Mouse (Mus musculus): ENCODE results near the gene Galns. TPM values are rescaled to one million over a fixed set of nuclear protein-coding genes. Genes with fewer than 3 reads are reported as not detected.
"Not testable (repeated sequence)": the region's sequence is repeated elsewhere in the genome, so short reads cannot be mapped to it uniquely, and the experiment has no call there.

Gene Galns
- polyA plus RNA-seq, 1 experiment from 2014 or later = 4.6 TPM

DNA sequence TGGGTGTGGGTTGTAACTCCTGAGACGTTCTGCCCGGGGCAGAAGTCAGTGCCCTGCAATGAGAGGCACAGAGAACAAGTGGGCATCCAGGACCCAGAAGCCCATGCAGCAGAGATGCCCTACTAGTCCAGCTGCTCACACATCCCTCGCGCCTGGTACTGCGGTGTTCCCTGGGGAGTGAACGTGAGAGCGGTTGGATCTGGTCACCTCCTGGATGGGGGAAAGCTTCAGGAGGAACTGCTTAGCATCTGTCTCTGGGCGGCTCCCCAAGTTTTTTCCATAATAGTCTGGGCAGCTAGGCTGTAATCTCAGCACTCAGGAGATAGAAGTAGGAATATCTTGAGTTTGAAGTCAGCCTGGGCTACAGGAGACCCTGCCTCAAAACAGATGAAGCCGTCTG lies 26.3 kb downstream of the Galns start:
- ATAC-seq = no peak
- no peak overlapping the region for H3K4me3 ChIP-seq
- H3K9ac ChIP-seq = no peak overlapping the region
- peaks cover 5% of the 10 kb centered on the region; the same call in 1 of the 2 replicates for H3K27me3 ChIP-seq (replicated peaks)
- H3K4me2 ChIP-seq = no peak overlapping the region
- H3K27ac ChIP-seq = no peak overlapping the region
- no peaks in the 10 kb centered on the region for H3K36me3 ChIP-seq
- WGBS (ENCODE audit: insufficient replicate concordance) = 76% methylated on average over 9 of the region's 9 CpGs
- H3K4me1 ChIP-seq = 0 out of 2 replicates have a peak, but pooled peaks cover 12% of the 10 kb centered on the region
- no peaks in the 10 kb centered on the region for H3K9me3 ChIP-seq (replicated peaks)

DNA sequence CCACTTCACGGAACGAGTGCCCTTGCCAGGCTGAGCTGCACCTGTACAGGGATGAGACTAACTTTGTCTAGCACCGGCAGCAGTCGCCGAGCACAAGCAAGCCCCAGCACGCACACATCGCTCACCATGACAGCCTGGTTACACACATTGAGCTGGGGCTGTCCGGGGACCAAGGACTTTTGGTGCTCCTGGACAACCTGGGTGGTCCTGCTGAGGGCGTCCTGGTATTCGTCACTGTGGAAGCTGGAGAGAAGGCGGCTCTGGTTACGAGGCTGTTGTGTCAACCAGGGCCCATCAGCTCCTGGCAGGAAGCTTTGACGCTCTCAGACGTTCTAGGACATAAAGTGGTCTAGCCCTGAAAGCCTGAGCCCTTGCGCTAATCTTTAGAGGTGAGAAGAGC lies 30.3 kb downstream of the Galns start:
- 67% methylated on average over 15 of the region's 15 CpGs for WGBS (ENCODE audit: insufficient replicate concordance)
- Histone ChIP-seq H3K27ac (no peak overlapping the region), H3K9ac (no peak overlapping the region), H3K36me3 (no peaks in the 10 kb centered on the region), H3K4me2 (no peak overlapping the region), H3K27me3 (replicated peaks) (peaks cover 5% of the 10 kb centered on the region; the same call in 1 of the 2 replicates), H3K4me1 (peaks cover 25% of the 10 kb centered on the region), H3K4me3 (no peak overlapping the region), H3K9me3 (replicated peaks) (no peaks in the 10 kb centered on the region)
- ATAC-seq = no peak

- ATAC-seq = no peak
- Histone ChIP-seq H3K9me3 (replicated peaks) (no peaks in the 10 kb centered on the region), H3K4me2 (no peak overlapping the region), H3K36me3 (peaks cover 9% of the 10 kb centered on the region), H3K9ac (no peak overlapping the region), H3K27me3 (replicated peaks) (no peaks in the 10 kb centered on the region; the same call in 1 of the 2 replicates), H3K27ac (no peak overlapping the region), H3K4me3 (no peak overlapping the region), H3K4me1 (peaks cover 31% of the 10 kb centered on the region)
- whole genome bisulfite sequencing (ENCODE audit: insufficient replicate concordance) = 59% methylated on average over 7 of the region's 7 CpGs
These were observed 32.1 kb downstream of the Galns start for GRCm38 (mm10) chr8:122579196-122579595.

DNA sequence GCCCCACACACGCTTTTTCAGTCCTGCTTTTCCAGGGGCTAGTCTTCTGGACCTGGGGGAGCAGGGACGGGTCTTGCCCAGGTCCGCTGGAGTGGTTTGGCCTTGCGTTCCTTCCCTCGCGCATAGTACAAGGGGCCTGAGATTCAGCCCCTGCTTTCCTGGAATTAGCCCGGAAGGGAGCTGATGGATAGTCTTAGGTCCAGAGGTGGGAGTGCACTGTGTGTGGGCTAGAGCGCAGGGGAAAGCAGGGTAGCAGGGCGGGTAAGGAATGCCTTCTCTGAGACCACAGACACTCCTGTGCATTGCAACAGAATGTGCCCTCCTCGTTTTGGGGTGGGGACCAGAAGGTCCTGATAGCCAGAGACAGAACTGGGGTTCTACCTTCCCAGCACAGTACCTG lies 34.1 kb downstream of the Galns start:
- no peaks in the 10 kb centered on the region for H3K9me3 ChIP-seq (replicated peaks)
- H3K27ac ChIP-seq = no peak overlapping the region
- H3K9ac ChIP-seq = no peak overlapping the region
- peak overlapping the region; percentile 71; the same call in 1 of the 2 replicates for H3K4me3 ChIP-seq
- H3K36me3 ChIP-seq = peaks cover 29% of the 10 kb centered on the region
- no peaks in the 10 kb centered on the region for H3K27me3 ChIP-seq (replicated peaks)
- peak overlapping the region; percentile 92 for H3K4me2 ChIP-seq
- WGBS (ENCODE audit: insufficient replicate concordance) = 61% methylated on average over 10 of the region's 10 CpGs
- ATAC-seq = peak; percentile 1; the same call in 1 of the 2 replicates
- peaks cover 52% of the 10 kb centered on the region for H3K4me1 ChIP-seq

GRCm38 (mm10) chr8:122576648-122577022 lies 34.6 kb downstream of the Galns start, which contains the start of gene Aprt:
Gene Aprt, minus strand, starts transcription at chr8:122576909.
- Histone ChIP-seq H3K9ac (peak within 1 kb of the TSS; percentile 77), H3K36me3 (peaks cover 34% of the 10 kb centered on the region), H3K4me1 (peaks cover 57% of the 10 kb centered on the region), H3K27me3 (replicated peaks) (no peaks in the 10 kb centered on the region), H3K4me2 (peak within 1 kb of the TSS; percentile 92), H3K4me3 (peak within 1 kb of the TSS; percentile 71), H3K27ac (peak within 1 kb of the TSS; percentile 83), H3K9me3 (replicated peaks) (no peaks in the 10 kb centered on the region)
- peak; percentile 87 for ATAC-seq
- 2% methylated on average over 39 of the region's 39 CpGs for whole genome bisulfite sequencing (ENCODE audit: insufficient replicate concordance)

DNA sequence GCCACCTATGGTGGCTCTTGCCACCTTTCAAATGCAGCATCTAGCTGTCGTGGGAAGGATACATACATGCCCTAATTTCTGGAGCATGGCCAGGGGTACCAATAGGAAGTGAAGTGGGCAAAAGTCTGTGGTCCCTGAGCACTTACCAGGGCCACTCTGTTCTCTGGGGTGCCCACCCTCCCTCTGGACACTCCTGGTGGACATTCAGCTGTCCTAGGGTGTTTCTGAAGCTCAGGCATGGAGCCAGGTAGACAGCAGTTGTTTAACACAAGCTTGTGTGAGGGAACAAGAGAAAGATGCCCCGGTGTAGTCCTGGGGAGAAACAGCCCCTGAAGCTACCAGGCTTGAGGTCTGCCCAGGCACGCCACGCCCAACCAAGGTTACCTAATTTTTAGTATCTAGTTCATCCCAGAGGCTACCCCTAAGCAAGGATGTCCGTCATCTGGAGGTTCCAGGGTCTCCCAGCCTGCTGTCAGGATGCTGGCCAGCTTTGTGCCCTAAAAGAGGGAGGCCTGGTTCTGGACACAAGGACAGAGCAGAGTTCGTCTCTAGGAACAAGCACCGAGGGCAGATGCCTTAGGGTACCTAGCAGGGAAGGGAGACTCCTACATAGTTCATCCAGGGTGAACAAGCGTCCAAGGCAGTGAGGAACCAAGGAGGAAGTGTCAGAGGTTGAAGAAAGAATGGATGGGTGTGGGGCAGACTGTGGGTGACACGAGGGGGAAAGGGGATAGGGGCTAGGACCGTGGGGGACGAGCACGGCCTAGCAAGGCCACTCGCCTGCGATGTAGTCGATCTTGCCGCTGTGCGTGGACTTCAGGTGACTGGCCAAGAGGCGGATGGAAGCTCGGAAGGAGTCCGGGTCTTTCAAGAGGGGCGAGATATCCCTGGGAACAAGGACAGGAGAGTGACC lies 35.3 kb downstream of the Galns start:
- H3K9me3 ChIP-seq (replicated peaks) = no peaks in the 10 kb centered on the region
- WGBS (ENCODE audit: insufficient replicate concordance) = 5% methylated on average over 21 of the region's 21 CpGs
- peak overlapping the region; percentile 83 for H3K27ac ChIP-seq
- peak overlapping the region; percentile 71 for H3K4me3 ChIP-seq
- 0 out of 2 replicates have a peak, but pooled peaks have one; percentile 2 for ATAC-seq
- H3K36me3 ChIP-seq = peaks cover 41% of the 10 kb centered on the region
- H3K27me3 ChIP-seq (replicated peaks) = no peaks in the 10 kb centered on the region
- peak overlapping the region; percentile 92 for H3K4me2 ChIP-seq
- H3K4me1 ChIP-seq = peaks cover 63% of the 10 kb centered on the region
- peak overlapping the region; percentile 77 for H3K9ac ChIP-seq

GRCm38 (mm10) chr8:122575286-122575685 lies 36.0 kb downstream of the Galns start:
- H3K4me3 ChIP-seq = peak overlapping the region; percentile 71
- H3K27ac ChIP-seq = peak overlapping the region; percentile 83
- H3K9ac ChIP-seq = peak overlapping the region; percentile 77
- WGBS (ENCODE audit: insufficient replicate concordance) = 15% methylated on average over 8 of the region's 8 CpGs
- peaks cover 70% of the 10 kb centered on the region for H3K4me1 ChIP-seq
- no peaks in the 10 kb centered on the region for H3K27me3 ChIP-seq (replicated peaks)
- peaks cover 48% of the 10 kb centered on the region for H3K36me3 ChIP-seq
- H3K4me2 ChIP-seq = peak overlapping the region; percentile 92
- no peaks in the 10 kb centered on the region for H3K9me3 ChIP-seq (replicated peaks)
- ATAC-seq = peak; percentile 33

DNA sequence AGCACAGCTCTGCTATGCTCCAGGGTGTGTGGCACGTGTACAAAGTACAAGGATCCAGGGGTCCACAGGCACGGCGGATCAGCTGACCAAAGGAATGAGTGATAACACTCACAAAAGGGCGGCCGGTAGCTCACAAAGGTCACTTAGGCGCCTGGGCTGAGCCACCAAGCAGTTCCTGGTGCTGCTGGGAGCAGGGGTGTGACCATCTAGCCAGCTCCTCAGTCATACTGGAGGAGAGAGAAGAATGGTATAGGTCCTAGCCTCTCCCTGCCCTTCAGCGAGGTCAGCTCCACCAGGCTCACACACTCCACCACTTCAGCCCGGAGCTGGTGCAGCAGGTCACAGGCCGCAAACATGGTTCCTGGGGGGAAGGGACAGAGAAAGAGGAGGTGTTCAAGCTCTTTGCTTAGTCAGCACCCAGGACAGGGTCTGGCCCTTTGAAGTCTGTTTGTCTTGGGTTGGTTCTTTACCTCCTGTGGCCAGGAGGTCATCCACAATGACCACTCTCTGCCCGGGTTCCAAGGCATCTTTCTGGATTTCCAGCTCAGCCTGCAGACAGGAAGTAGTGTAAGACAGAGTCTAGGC lies 36.5 kb downstream of the Galns start:
- peak; percentile 19; the same call in 1 of the 2 replicates for ATAC-seq
- Histone ChIP-seq H3K4me3 (peak overlapping the region; percentile 71), H3K27ac (peak overlapping the region; percentile 83), H3K9me3 (replicated peaks) (no peaks in the 10 kb centered on the region), H3K27me3 (replicated peaks) (no peaks in the 10 kb centered on the region), H3K36me3 (peaks cover 53% of the 10 kb centered on the region), H3K4me2 (peak overlapping the region; percentile 92), H3K9ac (peak overlapping the region; percentile 77), H3K4me1 (peaks cover 76% of the 10 kb centered on the region)
- WGBS (ENCODE audit: insufficient replicate concordance) = 15% methylated on average over 10 of the region's 10 CpGs

DNA sequence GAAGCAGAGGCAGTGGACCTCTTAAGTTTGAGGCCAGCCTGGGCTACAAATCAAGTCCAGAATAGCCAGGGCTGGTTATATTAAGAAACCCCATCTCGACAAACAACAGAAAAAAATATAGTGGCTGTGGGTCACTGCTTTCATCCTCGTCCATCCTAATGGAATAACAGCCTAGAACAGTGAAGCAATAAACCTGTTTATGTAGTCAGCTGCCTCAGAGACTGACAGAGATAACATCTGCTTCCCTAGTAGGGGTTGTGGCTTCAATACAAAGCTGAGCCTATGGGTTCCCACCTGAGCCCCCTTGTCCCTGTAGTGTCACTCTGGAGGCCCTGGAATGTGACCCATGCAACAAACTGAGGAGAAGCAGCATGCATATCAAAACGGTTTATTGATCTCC lies 37.0 kb downstream of the Galns start:
- no peaks in the 10 kb centered on the region for H3K27me3 ChIP-seq (replicated peaks)
- H3K4me2 ChIP-seq = peak overlapping the region; percentile 92
- peak overlapping the region; percentile 83 for H3K27ac ChIP-seq
- no peaks in the 10 kb centered on the region for H3K9me3 ChIP-seq (replicated peaks)
- ATAC-seq = no peak
- 46% methylated on average over 3 of the region's 3 CpGs for WGBS (ENCODE audit: insufficient replicate concordance)
- peak overlapping the region; percentile 77 for H3K9ac ChIP-seq
- peaks cover 81% of the 10 kb centered on the region for H3K4me1 ChIP-seq
- peaks cover 58% of the 10 kb centered on the region for H3K36me3 ChIP-seq
- H3K4me3 ChIP-seq = peak overlapping the region; percentile 71; the same call in 1 of the 2 replicates

DNA sequence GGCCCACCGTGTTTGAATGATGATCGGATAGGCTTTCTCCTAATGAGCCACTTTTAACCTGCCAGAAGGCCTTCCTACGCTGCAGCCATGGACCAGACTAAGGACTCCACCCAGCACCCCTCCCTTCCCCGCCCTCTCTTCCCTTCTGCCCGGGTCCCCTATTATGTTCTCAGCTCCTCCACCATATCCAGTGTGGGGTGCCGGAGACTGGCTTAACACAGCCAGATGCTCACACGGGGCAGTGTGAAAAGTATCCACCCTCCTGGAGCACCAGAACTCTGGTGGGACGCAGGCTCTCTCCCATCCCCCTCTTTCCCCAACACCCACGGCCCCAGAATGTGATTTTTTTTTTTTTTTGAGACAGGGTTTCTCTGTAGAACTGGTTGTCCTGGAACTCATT lies 37.7 kb downstream of the Galns start:
- 41% methylated on average over 9 of the region's 9 CpGs for WGBS (ENCODE audit: insufficient replicate concordance)
- peaks cover 63% of the 10 kb centered on the region for H3K36me3 ChIP-seq
- H3K27me3 ChIP-seq (replicated peaks) = no peaks in the 10 kb centered on the region
- H3K9me3 ChIP-seq (replicated peaks) = no peaks in the 10 kb centered on the region
- H3K27ac ChIP-seq = peak overlapping the region; percentile 83
- no peak for ATAC-seq
- H3K4me2 ChIP-seq = no peak overlapping the region
- peaks cover 87% of the 10 kb centered on the region for H3K4me1 ChIP-seq
- H3K9ac ChIP-seq = no peak overlapping the region
- no peak overlapping the region for H3K4me3 ChIP-seq

DNA sequence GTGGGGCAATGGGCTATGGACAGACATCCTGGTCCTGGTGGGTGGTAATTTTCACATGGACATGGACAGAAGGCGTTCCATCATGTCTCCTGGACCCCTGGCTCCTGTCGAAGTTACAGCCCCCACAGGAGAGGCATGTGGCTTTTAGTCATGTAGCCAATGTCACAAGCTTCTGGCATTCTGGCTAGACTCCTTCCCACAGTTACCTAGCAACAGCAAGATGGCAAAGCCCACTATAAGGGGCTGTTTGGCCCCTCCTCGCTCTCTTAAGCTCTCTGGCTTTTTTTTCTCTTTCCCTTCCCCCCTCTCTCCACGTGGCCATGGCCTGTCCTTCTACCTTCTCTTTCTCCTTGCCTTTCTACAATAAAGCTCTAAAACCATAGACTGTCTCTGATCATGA lies 38.1 kb downstream of the Galns start:
- not testable (repeated sequence) for H3K9me3 ChIP-seq (replicated peaks); H3K9ac ChIP-seq; ATAC-seq; H3K27me3 ChIP-seq (replicated peaks); H3K4me3 ChIP-seq
- Histone ChIP-seq H3K4me1 (peaks cover 87% of the 10 kb centered on the region), H3K4me2 (peak overlapping the region; percentile 19; the same call in 1 of the 2 replicates), H3K36me3 (peaks cover 63% of the 10 kb centered on the region), H3K27ac (peak overlapping the region; percentile 83)
- WGBS (ENCODE audit: insufficient replicate concordance) = 54% methylated on average over 4 of the region's 4 CpGs

GRCm38 (mm10) chr8:122572751-122573150 lies 38.5 kb downstream of the Galns start:
- Histone ChIP-seq H3K9me3 (replicated peaks) (no peaks in the 10 kb centered on the region), H3K36me3 (peaks cover 63% of the 10 kb centered on the region), H3K4me2 (peak overlapping the region; percentile 19; the same call in 1 of the 2 replicates), H3K9ac (0 out of 2 replicates have a peak overlapping the region, but pooled peaks have one; percentile 0), H3K4me1 (peaks cover 87% of the 10 kb centered on the region), H3K4me3 (no peak overlapping the region), H3K27me3 (replicated peaks) (no peaks in the 10 kb centered on the region), H3K27ac (peak overlapping the region; percentile 83)
- WGBS (ENCODE audit: insufficient replicate concordance) = 89% methylated on average over 3 of the region's 3 CpGs
- ATAC-seq = no peak
